Mouse (Mus musculus) megakaryocyte progenitor cell, adult 5-6 weeks (primary cell): ENCODE measurements at regions not wholly inside any gene's neighbourhood (a gene's known extent, or its start where the extent isn't known, plus 50 kb on each side); places are given as distances from the start of the nearest gene placed in this dataset.
"Not testable (repeated sequence)": the region's sequence is repeated elsewhere in the genome, so short reads cannot be mapped to it uniquely, and the experiment has no call there.

ENCODE experiments used
- ATAC-seq: replicated peaks from 2 replicates; pipeline ENCODE4 v1.8.0; 2016; ENCODE audit warnings: mild to moderate bottlenecking, moderate TSS enrichment, inconsistent platforms; ENCODE audit not compliant: poor library complexity

DNA sequence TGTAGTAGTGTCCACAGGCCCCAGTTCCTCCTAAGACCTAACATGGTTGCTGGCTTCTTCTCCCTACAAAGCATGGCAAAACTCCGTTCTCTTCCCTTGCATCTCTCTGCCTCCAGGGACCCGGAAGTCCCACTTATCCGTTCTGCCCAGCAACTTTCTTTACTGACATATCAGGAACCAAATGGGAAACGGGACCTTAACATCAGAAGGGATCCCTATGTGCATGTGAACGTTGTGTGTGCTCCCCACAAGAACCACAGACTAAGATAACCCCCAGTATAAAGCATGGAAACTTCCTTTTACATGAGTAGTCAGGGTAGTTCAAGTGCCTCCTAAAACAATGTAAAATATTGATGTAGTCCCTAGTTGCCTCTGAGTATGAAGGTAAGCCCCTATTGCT is 61.6 kb downstream of the Zxdb start:
- ATAC-seq = peak; percentile 64

GRCm38 (mm10) chrX:94788331-94788920 is 64.1 kb downstream of the Zxdb start:
- peak; percentile 42 for ATAC-seq

DNA sequence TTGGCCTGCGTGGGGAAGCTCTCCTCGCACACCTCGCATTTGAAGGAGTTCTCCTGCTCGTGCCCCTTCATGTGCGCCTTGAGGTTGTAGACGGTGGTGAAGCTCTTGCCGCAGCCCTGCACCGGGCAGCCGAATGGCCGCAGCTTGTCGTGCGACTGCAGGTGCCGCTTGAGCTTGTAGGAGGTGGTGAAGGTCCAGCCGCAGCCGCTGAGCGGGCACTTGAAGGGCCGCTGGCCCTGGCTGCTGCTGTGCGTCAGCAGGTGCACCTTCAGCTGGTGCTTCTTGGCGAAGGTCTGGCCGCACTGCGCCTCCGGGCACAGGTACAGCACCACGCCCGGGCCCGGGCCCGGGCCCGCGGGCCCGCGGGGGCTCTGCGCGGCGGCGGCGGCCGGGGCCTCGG is 72.5 kb downstream of the Zxdb start:
- peak; percentile 42; the same call in 1 of the 2 replicates for ATAC-seq

GRCm38 (mm10) chrX:94797348-94798182 is 73.2 kb downstream of the Zxdb start:
- ATAC-seq = peak; percentile 44

DNA sequence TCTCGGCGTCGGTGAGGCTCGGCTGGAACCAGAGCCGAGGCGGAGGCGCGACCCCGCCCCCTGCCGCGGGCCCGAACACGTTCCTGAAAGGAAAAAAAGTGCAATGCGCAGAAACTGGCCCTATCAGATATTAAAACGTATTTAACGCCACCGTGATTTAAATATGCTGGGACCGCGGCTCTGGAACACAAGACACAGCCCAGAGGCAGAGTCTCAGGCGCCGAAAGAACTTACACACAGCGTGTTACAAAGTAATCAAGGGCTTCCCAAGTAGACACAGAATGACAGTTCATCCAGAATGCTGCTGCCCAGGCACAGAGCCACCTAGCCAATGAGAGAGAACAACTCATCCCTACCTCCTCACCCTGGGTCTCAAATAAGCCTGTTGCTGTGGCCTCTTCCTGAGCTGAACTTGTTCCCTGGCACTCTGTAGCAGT is 73.8 kb downstream of the Zxdb start:
- ATAC-seq = peak; percentile 64

- ATAC-seq = not testable (repeated sequence)
Observed at GRCm38 (mm10) chrX:94812760-94813159, 88.4 kb downstream of the Zxdb start.

- not testable (repeated sequence) for ATAC-seq
Observed at GRCm38 (mm10) chrX:94827524-94827923, 103.2 kb downstream of the Zxdb start.

- ATAC-seq = peak; percentile 99
Observed at GRCm38 (mm10) chrX:94844110-94844779, 119.9 kb downstream of the Zxdb start.

DNA sequence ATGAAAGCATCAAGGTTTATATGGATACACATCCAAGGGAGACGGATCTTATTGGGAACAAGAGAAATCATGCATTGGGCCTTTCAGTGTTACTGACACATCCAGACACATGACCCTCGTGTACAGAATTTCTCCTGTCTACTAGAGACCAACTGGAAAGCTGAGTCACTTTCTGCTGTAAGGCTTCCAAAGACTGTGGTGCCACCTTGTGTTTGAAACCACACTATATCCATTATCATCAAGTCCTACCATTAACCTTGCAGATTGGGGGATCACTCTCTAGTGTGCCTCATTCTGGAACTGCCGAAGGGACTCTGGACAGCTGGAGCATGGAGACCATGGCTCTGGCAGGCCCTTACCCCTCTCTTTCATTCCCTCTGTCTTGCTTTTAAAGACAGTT is 125.2 kb downstream of the Zxdb start:
- peak; percentile 93 for ATAC-seq

DNA sequence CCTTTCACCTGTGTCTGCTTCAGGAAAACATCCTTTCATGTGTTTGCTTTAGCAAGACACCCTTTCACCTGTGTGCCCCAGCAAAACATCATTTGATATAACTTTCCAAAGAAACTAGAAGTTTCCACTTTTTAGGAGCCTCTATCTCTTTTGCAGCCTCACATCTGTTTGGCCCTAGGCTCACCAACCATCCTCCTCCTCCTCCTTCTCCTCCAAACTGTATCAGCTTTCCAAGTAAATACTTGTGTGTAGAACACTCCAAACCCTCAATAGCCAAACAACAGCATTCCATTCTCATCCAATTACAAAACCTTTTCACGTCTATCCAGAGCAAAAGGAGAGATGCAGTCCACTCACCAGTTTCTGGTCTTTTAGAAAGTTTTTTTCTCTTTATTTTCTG is 133.1 kb downstream of the Zxdb start:
- ATAC-seq = no peak

GRCm38 (mm10) chrX:94857954-94858353 is 133.6 kb downstream of the Zxdb start:
- no peak for ATAC-seq

DNA sequence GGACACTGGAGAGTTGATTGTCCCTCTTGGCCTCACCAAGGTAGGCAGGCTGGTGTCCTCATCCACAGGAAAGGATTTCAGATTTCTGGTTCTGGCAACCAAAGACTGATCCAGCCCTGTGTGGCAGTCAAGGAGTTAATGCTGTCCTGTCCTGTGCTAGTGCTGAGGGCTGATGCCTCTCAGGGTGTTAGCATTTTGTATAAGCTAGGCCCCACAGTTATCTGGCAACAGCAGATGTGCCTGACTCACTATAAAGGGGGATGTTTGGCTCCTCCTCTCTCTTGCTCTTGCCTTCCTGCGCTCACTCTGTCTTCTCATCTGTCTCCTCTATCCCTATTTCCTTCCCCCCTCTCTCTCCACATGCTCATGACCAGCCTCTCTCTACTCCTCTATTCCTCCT is 138.8 kb downstream of the Zxdb start:
- ATAC-seq = peak; percentile 83

DNA sequence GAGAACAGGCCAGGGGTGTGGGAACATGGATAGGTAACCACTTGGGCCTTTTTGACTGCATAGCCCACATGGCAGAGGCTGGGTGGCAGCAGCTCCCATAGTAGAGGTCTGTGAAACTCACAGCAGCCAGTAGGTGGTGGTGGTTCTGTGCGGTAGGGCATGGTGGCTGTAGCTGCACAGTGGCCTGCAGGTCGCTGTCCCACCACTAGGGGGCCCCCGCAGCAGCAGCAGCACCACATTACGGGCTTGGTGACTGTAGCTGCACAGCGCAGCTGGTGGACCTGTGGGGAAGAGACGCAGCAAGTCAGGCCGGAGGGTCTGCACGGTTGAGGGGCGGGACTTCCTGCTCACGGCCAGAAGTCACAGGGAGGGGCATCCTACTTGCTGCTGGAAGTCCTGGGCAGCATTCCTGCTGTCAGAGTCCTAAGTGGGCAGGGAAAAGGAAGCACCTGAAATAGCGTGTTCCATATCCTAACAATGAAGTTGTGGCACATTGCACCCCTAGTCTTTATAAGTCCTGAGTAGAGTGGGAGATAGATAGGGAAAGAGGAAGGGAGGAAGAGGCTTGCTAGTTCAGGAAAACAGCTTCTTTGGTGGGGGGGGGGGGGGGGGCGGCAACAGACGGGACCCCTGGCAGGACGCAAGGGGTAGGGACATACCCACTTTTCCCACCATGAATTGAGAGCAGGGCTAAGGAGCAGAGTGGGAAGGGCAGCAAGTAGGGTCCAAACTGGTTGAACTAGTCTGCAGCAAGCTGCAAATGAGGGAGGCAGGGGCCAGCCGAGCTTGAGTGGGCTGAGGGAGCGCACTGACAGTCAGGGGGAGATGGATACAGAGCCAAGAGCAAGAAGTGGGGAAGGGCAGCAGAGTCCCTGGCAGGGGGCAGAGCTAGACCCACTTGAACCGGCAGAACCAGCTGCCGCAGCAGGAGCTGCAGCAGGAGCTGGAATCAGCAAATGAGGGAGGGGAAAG is 141.4 kb downstream of the Zxdb start:
- ATAC-seq = peak; percentile 98

DNA sequence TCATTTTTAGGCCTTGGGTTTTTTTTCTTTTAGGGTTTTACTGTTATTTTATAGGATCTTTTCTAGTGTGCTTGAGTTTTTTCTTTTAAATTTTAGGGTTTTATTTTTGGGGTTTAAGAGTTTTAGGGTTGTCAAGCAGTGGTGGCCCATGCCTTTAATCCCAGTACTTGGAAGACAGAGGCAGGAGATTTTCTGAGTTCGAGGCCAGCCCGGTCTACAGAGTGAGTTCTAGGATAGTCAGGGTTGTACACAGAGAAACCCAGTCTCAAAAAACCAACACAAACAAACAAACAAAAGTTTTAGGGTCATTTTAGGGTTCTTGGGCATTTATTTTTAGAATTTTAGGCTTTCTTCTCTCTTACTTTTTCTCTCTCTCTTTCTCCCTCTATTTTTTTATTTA is 142.9 kb downstream of the Spin4 start:
- ATAC-seq = not testable (repeated sequence)
